ENCODE assay signal across 18 mouse cellular contexts in genomic region chr7:66340044-66340443, GRCm38 (mm10). TPM values are rescaled to one million over a fixed set of nuclear protein-coding genes. Genes with fewer than 3 reads are reported as not detected.
DNase-seq lines count a peak whose midpoint lies in the region; ATAC-seq and TF ChIP-seq lines count a peak whose summit lies in the region.
"Had no signal": no experiment of that assay in that cellular context is flagged by ENCODE, and none has a peak within 500 bp of the region (broad histone marks: within the 10 kb centered on the region; RNA-seq: fewer than 3 reads in every experiment).

No protein-coding gene starts in this region.

- H3K27ac ChIP-seq in heart, adult 2 months = peak overlapping the region; percentile 17
- H3K27ac ChIP-seq in kidney, postnatal 0 days = 0 out of 2 replicates have a peak overlapping the region, but pooled peaks have one; percentile 42
- H3K27ac ChIP-seq in limb, embryonic 15.5 days = peak overlapping the region; percentile 54
- H3K27ac ChIP-seq in forebrain, embryonic 11.5 days (ENCODE audit: low read depth, low read length) = no peak overlapping the region
- H3K27ac ChIP-seq: forebrain, embryonic 12.5 days; hindbrain, embryonic 13.5 days; left cerebral cortex, adult 2 months; liver, embryonic 15.5 days had no signal

- 46% methylated on average over 3 of the region's 3 CpGs for WGBS in heart, adult 2 months
- WGBS in kidney, postnatal 0 days = 25% methylated on average over 3 of the region's 3 CpGs
- 44% methylated on average over 3 of the region's 3 CpGs for WGBS in limb, embryonic 15.5 days
- WGBS in forebrain, embryonic 11.5 days = 57% methylated on average over 3 of the region's 3 CpGs

- no peaks in the 10 kb centered on the region for H3K79me2 ChIP-seq in heart, adult 2 months (replicated peaks; ENCODE audit: control insufficient read depth, insufficient read depth, low read length)
- peaks cover 52% of the 10 kb centered on the region for H3K79me2 ChIP-seq in C2C12 (ENCODE audit: control insufficient read depth, insufficient read depth)

- H3K9me3 ChIP-seq in kidney, postnatal 0 days (replicated peaks; ENCODE audit: low read length) = no peaks in the 10 kb centered on the region
- no peaks in the 10 kb centered on the region for H3K9me3 ChIP-seq in limb, embryonic 15.5 days
- no peaks in the 10 kb centered on the region for H3K9me3 ChIP-seq in forebrain, embryonic 11.5 days (ENCODE audit: control insufficient read depth, low read length)
- H3K9me3 ChIP-seq: forebrain, embryonic 12.5 days; hindbrain, embryonic 13.5 days; liver, embryonic 15.5 days had no signal

- DNase-seq in heart, adult 2 months = no peak
- no peak for DNase-seq in heart, postnatal 10 days
- DNase-seq in kidney, postnatal 0 days (ENCODE audit: low spot score) = peak; percentile 50
- DNase-seq in kidney, postnatal 36 days = no peak
- no peak for DNase-seq in T-cell, adult 2 months (ENCODE audit: low spot score)
- DNase-seq in forebrain, embryonic 11.5 days (ENCODE audit: low spot score) = no peak
- DNase-seq: cerebellum, adult 8-10 months; thymus, adult 2 months had no signal

- intact Hi-C loops in heart, adult 2 months (cut with DNase I) = loop anchor here (5.0 kb wide), 1 partner anchor 47 kb away; the partner anchor contains the start of gene Lrrk1
- intact Hi-C loops in heart, postnatal 10 days (cut with DNase I) = loop anchor here (5.0 kb wide), 1 partner anchor 47 kb away; the partner anchor contains the start of gene Lrrk1

- H3K36me3 ChIP-seq in heart, adult 2 months (ENCODE audit: control insufficient read depth, insufficient read depth, low read length) = no peaks in the 10 kb centered on the region
- H3K36me3 ChIP-seq in kidney, postnatal 0 days (ENCODE audit: insufficient read depth, low read length) = no peaks in the 10 kb centered on the region
- H3K36me3 ChIP-seq in C2C12 (ENCODE audit: control insufficient read depth, insufficient read depth) = peaks cover 24% of the 10 kb centered on the region
- H3K36me3 ChIP-seq in limb, embryonic 15.5 days = peaks cover 6% of the 10 kb centered on the region; the same call in 1 of the 2 replicates
- no peaks in the 10 kb centered on the region for H3K36me3 ChIP-seq in forebrain, embryonic 11.5 days (ENCODE audit: control insufficient read depth, insufficient read depth, low read length)
- H3K36me3 ChIP-seq: forebrain, embryonic 12.5 days; hindbrain, embryonic 13.5 days; liver, embryonic 15.5 days had no signal

- H3K4me1 ChIP-seq in heart, adult 2 months (ENCODE audit: control insufficient read depth, insufficient read depth, low read length) = peaks cover 12% of the 10 kb centered on the region
- H3K4me1 ChIP-seq in kidney, postnatal 0 days (replicated peaks; ENCODE audit: insufficient read depth, low read length) = peaks cover 5% of the 10 kb centered on the region; the same call in 1 of the 2 replicates
- peaks cover 8% of the 10 kb centered on the region for H3K4me1 ChIP-seq in limb, embryonic 15.5 days
- no peaks in the 10 kb centered on the region; the same call in 1 of the 2 replicates for H3K4me1 ChIP-seq in forebrain, embryonic 11.5 days (replicated peaks; ENCODE audit: control insufficient read depth, insufficient read depth, low read length)
- H3K4me1 ChIP-seq: forebrain, embryonic 12.5 days; hindbrain, embryonic 13.5 days had no signal

- no peak overlapping the region for H3K9ac ChIP-seq in heart, adult 2 months (ENCODE audit: low read depth, low read length)
- H3K9ac ChIP-seq in kidney, postnatal 0 days (ENCODE audit: low read depth, low read length) = no peak overlapping the region
- H3K9ac ChIP-seq in limb, embryonic 15.5 days = no peak overlapping the region
- no peak overlapping the region for H3K9ac ChIP-seq in forebrain, embryonic 11.5 days (ENCODE audit: low read length)
- H3K9ac ChIP-seq: forebrain, embryonic 12.5 days; hindbrain, embryonic 13.5 days; liver, embryonic 15.5 days had no signal

- H3K4me3 ChIP-seq in heart, adult 2 months = no peak overlapping the region
- H3K4me3 ChIP-seq in kidney, postnatal 0 days (replicated peaks; ENCODE audit: low read depth, low read length) = no peak overlapping the region
- no peak overlapping the region for H3K4me3 ChIP-seq in C2C12 (ENCODE audit: insufficient read depth, poor library complexity, severe bottlenecking)
- H3K4me3 ChIP-seq in limb, embryonic 15.5 days = no peak overlapping the region
- H3K4me3 ChIP-seq in forebrain, embryonic 11.5 days (ENCODE audit: low read depth, low read length) = no peak overlapping the region
- H3K4me3 ChIP-seq: forebrain, embryonic 12.5 days; hindbrain, embryonic 13.5 days; left cerebral cortex, adult 2 months; liver, embryonic 15.5 days had no signal

- H3ac ChIP-seq in C2C12 (ENCODE audit: control insufficient read depth, insufficient read length, low read depth) = peak overlapping the region; percentile 14

- no peak for TF ChIP-seq CTCF in heart, adult 2 months (IDR thresholded peaks at IDR 0.05)
- TF ChIP-seq CTCF in kidney, postnatal 0 days (IDR thresholded peaks at IDR 0.05; ENCODE audit: low read depth) = no peak
- TF ChIP-seq CTCF in C2C12 (IDR thresholded peaks at IDR 0.05; ENCODE audit: control insufficient read depth, insufficient read depth, insufficient read length) = no peak

- peak; percentile 61; the same call in 1 of the 2 replicates for ATAC-seq in kidney, postnatal 0 days (replicated peaks; ENCODE audit: low FRiP score, low read depth)
- ATAC-seq in limb, embryonic 15.5 days (ENCODE audit: insufficient number of reproducible peaks, low FRiP score, low TSS enrichment, low read depth) = no peak
- no peak for ATAC-seq in forebrain, embryonic 11.5 days (replicated peaks; ENCODE audit: low FRiP score)
- ATAC-seq: activated CD4-positive, CD25-positive, alpha-beta regulatory T cell, adult 4 months; midbrain, embryonic 16.5 days had no signal

- H3K79me3 ChIP-seq in C2C12 (ENCODE audit: low read depth) = peaks cover 2% of the 10 kb centered on the region

- no peak for TF ChIP-seq EP300 in heart, adult 2 months (IDR thresholded peaks at IDR 0.05; ENCODE audit: insufficient read depth, low read depth, low read length)

- no peak for TF ChIP-seq POLR2A in heart, adult 2 months (IDR thresholded peaks at IDR 0.05; ENCODE audit: insufficient read depth, low read depth, low read length)

- no peak overlapping the region for H3K4me2 ChIP-seq in kidney, postnatal 0 days (ENCODE audit: low read length)
- H3K4me2 ChIP-seq in limb, embryonic 15.5 days = no peak overlapping the region
- no peak overlapping the region for H3K4me2 ChIP-seq in forebrain, embryonic 11.5 days (ENCODE audit: low read depth, low read length, severe bottlenecking)
- H3K4me2 ChIP-seq: forebrain, embryonic 12.5 days; hindbrain, embryonic 13.5 days; liver, embryonic 15.5 days had no signal

- no peaks in the 10 kb centered on the region for H3K27me3 ChIP-seq in heart, adult 2 months (ENCODE audit: control insufficient read depth, insufficient read depth, low read length)
- no peaks in the 10 kb centered on the region for H3K27me3 ChIP-seq in kidney, postnatal 0 days (ENCODE audit: insufficient read depth, low read length)
- H3K27me3 ChIP-seq in C2C12 (ENCODE audit: control insufficient read depth, insufficient read depth, insufficient read length) = no peaks in the 10 kb centered on the region
- no peaks in the 10 kb centered on the region for H3K27me3 ChIP-seq in limb, embryonic 15.5 days
- no peaks in the 10 kb centered on the region for H3K27me3 ChIP-seq in forebrain, embryonic 11.5 days (ENCODE audit: control insufficient read depth, insufficient read depth, low read length)
- H3K27me3 ChIP-seq: forebrain, embryonic 12.5 days; hindbrain, embryonic 13.5 days; liver, embryonic 15.5 days had no signal

TF ChIP-seq in C2C12, 6 proteins besides CTCF, POLR2A, EP300 and RAD21:
- no peak for TF ChIP-seq MYOG (IDR thresholded peaks at IDR 0.05; ENCODE audit: control insufficient read depth, extremely low read depth, insufficient read length)
- no peak for TF ChIP-seq MAX (IDR thresholded peaks at IDR 0.05)
- TF ChIP-seq CEBPB (IDR thresholded peaks at IDR 0.05; ENCODE audit: low read depth) = no peak
- no peak for TF ChIP-seq MYOD1 (IDR thresholded peaks at IDR 0.05; ENCODE audit: control insufficient read depth, insufficient read length, low read depth)
- TF ChIP-seq FOSL1 (IDR thresholded peaks at IDR 0.05; ENCODE audit: insufficient read depth, low read length, poor library complexity, severe bottlenecking) = no peak
- no peak for TF ChIP-seq USF1 (IDR thresholded peaks at IDR 0.05; ENCODE audit: low read depth)
TF ChIP-seq in C2C12: peak in this region for 0.

RNA-seq across cellular contexts. Expression of gene Gm10974, which starts 25.7 kb away (rescaled TPM):
- not detected for total RNA-seq in heart, adult 2 months (2021)
- not detected in 2 replicates for polyA plus RNA-seq in heart, adult 2 months (2012; rRNA removed)
- not detected for total RNA-seq in heart, postnatal 10 days (2021)
- not detected in 2 replicates for polyA plus RNA-seq in kidney, postnatal 0 days (2015; fragmentation: Nextera tagmentation; extraction: Ambion mirVana)
- polyA plus RNA-seq in C2C12 (2012; fragmentation: generic; extraction: Trizol) = not detected
- not detected in 2 replicates for polyA plus RNA-seq in limb, embryonic 15.5 days (2015; fragmentation: Nextera tagmentation; extraction: Ambion mirVana)
- polyA plus RNA-seq in forebrain, embryonic 11.5 days (2014; fragmentation: Nextera tagmentation; extraction: Ambion mirVana) = not detected in 2 replicates
- total RNA-seq: gastrocnemius, adult 18-20 months; left cerebral cortex, adult 2 months; MEL had no signal
- polyA plus RNA-seq: activated CD4-positive, CD25-positive, alpha-beta regulatory T cell, adult 4 months; forebrain, embryonic 12.5 days; hindbrain, embryonic 13.5 days; liver, embryonic 15.5 days; midbrain, embryonic 16.5 days; thymus, adult 2 months had no signal

RNA-seq across cellular contexts. Expression of gene Lrrk1, which starts 48.1 kb away (rescaled TPM):
- total RNA-seq in heart, adult 2 months (2021) = 1 to 10 TPM; 7.8 to 9.6 TPM
- 11.0 and 12.0 TPM in 2 replicates for polyA plus RNA-seq in heart, adult 2 months (2012; rRNA removed)
- total RNA-seq in heart, postnatal 10 days (2021) = 10 to 100 TPM; 11.9 to 13.3 TPM
- 8.5 and 10.4 TPM in 2 replicates for polyA plus RNA-seq in kidney, postnatal 0 days (2015; fragmentation: Nextera tagmentation; extraction: Ambion mirVana)
- polyA plus RNA-seq in C2C12 (2012; fragmentation: generic; extraction: Trizol) = 41.8 TPM
- 16.2 and 17.5 TPM in 2 replicates for polyA plus RNA-seq in limb, embryonic 15.5 days (2015; fragmentation: Nextera tagmentation; extraction: Ambion mirVana)
- polyA plus RNA-seq in forebrain, embryonic 11.5 days (2014; fragmentation: Nextera tagmentation; extraction: Ambion mirVana) = 3.3 and 5.2 TPM in 2 replicates
